Mouse (Mus musculus) adrenal gland, postnatal 25 days (tissue): ENCODE measurements at regions not wholly inside any gene's neighbourhood (a gene's known extent, or its start where the extent isn't known, plus 50 kb on each side); places are given as distances from the start of the nearest gene placed in this dataset.

Source experiments
- DNase-seq: peaks from one replicate; pipeline ENCODE4 v3.0.0; 2021; ENCODE audit warnings: mixed read lengths

DNA sequence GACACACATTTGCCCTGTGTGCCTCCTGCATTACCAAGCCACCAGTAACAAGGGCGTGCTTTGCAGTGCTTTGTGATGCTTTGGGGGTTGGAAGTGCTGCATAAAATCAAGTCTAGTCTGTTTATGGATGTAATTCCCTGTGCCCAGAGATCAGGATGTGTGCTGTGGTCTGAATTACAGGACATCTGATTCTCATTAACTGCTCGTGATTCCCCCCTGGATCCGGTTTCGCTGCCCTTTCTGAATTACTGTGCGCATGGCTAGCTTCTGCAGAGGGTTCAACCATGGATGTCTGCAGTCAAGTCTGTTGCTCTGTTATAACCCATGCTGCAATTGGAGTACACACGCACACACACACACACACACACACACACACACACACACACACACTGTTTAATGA, 52.5 kb upstream of the Magi1 start:
- no peak for DNase-seq
